Mouse (Mus musculus): ENCODE measurements around the gene Supt3.

Gene Supt3

DNA sequence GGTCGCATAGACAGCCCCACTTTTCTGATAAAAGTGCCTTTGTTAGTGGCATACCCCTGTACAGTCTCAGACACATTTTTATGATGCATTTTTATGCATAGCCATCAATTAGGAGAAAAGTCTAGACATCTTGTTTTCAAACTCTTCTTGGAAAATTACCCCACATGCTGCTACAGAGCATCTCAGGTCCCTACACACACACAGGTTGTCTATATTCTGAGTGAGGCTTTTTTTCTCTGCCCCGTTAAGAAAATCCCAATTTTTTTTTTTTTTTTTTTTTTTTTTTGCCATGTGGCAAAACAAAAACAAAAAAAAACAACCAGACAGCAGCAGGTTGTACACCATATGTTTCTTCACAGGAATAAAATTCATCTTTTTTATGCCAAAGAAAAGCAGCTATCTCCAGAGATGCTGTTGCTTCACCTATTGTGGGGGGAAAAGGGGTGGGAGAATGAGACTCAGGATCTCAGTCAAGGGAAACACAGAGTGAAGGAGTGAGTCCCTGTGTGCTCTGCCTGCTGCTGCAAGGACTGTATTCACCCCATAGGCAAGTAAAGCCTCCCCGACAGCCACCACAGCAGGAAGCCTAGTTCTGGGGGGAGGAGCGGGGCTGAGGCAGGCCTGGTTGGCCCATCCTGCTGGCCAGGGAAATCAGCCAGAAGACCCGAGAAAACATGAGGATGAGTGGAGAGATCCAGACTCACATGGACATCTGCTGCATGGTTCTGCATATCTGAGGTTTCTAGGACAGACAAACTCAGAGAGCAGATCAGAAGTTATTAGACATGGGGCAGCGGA lies 281.8 kb downstream of the Supt3 start:
- DNase-seq: peak; percentile 65 to 69

DNA sequence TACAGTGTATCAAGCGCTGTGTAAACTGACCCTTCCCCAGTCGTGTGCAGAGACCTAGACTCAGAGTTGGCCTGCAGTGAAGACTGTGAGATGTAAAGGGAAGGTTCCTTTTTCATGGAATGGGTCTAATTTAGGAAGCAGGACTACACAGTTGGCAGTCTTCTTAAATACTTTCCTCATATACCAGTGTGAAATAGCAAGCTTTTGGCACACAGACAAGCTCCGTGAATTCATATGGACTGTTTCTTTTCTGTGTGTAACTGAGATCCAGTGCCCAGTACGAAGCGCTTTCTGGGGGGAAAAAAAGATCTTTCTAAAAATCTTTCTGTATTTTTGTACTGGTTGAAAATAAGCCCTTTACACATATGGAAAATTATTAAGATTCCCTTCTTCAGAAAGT lies 286.8 kb downstream of the Supt3 start:
- no peak for DNase-seq

DNA sequence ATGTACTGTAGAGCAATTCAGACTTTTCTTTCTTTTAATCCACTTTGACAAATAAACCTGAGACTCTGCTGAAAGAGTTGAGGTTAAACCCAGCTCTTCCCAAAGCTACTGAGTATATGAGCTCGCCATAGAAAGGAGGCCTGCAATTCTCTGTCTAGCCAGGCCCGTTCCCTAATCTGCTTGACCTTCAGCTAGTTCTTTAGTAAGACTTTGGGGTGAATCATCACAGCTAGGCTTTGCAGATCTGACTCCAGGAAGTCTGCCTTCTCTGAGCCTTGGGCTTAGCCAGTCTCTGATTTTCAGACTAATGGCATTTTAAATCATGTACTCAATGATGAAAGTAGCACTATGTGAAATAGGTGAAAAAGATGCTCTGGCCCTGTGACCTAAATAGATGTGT lies 288.5 kb downstream of the Supt3 start:
- DNase-seq: no peak

DNA sequence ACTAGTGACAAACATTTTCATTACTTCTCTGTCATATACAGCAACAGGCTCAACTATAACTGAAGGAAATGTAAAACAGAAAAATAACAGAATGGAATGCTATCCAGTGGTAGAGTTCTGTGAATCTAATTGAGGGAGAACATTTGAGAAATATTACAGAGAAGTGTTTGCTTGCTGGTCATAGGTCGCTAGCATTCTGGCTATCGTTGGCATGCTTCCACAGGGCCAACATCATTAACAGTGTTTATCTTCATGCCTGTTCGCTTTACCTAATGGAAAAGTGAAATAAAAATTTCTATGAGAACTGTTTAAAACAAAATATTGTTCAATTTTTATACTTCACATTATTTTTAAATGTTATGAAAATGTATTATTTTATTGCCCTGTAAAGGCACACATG lies 290.5 kb downstream of the Supt3 start:
- DNase-seq: no peak

DNA sequence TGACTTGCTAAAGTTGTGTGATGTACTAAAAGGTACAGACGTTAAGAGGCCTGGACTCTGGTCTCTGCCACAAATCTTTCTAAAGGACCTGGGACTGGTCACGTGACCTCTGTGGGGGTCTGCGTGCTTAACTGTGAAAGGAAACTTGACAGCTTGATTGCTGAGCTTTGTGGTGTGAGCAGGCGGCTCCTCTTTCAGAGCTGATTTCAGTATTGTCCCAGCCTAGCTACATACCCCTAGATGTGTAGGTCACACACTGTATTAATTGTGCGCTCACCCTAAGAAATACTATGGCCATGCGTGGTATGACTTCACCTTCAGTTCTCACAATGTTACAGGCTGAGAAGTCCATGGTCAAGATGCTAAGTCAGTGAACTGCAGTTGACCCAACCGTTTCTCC lies 291.4 kb downstream of the Supt3 start:
- DNase-seq: no peak

DNA sequence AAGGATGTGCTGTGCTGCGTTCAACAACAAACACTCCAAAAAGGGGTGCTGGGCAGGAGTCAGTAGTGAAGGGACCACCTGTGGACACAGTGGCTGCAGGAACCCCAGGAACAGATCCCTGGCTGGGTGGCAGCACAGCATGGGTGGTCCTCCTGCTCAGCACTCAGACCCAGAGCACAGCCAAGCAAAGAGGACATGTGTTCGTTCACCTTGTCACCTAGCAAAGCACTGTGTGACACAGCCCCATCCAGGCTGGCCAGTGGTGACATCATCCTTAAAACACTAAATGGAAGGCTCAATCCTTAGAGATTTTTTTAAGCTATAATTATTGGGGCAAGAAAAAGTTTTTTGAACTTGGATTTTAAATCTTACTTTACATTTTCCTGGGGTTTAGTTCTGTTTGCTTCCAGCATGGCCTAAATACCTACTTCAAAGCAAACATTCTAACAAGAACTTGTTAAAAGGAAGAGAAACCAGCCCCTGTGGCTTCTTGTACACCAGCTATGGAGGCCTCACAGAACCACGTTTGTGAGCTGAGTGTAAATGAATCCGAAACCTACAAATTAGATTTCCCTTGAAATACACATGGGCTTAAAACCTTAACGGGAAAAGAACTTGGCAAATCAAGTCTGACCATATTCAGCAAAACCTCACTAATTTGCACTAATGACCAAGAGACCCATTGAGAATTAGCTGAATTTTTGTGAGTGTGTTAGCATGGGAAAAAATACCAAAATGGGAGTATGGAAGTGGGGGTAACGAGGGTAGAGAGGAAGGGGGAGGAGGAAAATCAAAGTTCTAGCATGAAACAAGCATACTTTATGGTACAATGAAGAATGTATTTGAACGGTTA lies 295.8 kb downstream of the Supt3 start:
- no peak for DNase-seq

DNA sequence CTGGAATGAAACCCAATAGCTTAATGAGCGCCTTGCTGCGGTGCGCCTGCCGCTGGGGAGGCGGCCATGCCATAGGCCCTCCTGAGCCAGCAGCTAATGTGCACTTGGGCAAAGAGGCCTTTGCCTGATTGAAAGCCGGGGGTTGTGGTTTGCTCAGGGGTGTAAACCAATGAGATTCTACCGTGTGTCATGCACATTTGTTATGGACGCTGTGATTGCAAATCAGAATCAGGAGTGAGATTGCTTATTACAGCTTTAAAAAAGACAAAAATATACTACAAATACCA lies 296.3 kb downstream of the Supt3 start:
- DNase-seq: no peak

DNA sequence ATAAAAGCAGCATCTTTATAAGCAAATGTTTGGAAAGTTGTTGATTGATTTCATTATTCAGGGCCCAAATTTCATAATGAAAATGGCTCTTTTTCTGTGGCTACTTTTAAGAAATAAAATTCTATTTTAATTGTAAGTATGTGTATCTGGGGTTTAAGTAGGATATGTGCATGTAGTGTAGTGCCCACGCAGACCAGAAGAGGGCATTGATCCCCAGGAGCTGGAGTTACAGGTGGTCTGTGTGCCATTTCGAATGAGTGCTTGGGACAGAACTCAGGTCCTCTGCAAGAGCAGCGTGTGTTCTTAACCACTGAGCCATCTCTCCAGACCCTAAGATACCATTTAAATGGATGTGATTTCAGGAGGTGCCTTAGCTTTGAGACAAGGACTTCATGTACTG lies 296.8 kb downstream of the Supt3 start:
- DNase-seq: no peak

DNA sequence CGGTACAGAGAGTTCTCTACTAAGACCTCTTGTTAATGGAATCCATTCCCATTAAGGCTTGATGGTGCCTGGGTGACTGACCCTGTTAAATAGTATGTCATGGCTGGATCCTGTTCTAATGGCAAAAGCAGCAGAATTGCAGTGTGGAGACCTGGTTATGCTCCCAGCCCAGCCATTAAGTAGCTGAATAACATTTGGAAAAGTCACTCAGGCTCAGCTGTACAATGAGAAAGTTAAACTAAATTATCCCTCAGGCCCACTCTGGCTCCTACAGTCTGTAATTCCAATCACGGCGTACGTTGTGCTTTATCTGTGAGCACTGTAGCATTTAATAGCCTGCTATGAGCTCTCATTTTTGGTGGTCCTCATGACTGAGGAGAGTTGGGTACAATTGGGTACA lies 300.0 kb downstream of the Supt3 start:
- DNase-seq: no peak

DNA sequence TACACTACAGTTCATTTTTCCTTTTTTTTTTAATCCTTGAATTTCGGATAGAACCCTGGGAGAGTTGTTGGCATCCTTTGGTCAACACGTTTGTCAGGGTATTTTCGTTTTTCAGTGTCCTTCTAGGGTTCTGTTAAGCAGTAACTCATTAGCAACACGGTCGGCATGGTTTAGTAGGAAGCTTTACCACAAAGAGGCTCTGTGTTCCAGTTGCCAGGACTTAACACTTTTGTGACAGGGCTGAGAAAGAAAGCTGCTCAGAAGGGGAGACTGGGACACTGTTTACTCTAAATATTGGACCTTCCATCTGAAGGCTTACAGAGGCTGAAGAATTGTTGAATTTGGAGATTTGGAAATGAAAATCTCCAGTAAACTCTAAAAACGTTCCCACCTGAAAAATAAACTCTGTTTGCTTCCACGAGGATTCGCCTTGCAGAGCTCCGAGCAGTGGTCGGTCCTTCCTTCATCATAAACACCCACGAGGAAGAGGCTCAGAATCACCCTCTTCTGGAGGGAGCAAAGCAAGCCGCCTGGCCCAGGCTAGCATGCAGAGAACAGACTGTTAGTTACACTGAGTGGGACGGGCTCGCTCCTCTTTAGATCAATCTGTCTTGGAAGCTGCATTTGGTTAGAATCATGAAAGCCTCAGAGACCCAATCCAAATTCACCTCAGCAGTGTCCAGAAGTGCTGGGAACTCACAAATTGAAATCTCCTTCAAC lies 301.1 kb downstream of the Supt3 start:
- DNase-seq: no peak

DNA sequence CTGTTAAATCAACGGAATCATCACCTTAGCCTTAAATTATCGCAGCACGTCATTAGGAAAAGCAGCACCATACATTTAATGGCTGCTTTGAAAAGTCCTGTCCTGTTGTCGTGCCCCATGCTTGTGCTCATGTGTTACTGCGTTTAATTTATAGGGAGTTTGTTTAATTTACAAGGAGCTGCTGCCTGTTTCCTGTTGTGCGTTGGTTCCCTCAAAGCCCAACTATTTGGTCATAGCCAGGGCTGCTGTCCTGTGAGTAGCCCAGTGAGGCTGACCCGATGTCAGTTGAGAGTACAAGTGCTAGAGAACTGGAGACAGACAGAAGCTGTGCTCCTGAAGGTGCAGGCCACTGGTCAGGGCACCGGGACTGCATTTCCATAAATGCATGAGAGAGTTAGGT lies 304.6 kb downstream of the Supt3 start:
- no peak for DNase-seq

DNA sequence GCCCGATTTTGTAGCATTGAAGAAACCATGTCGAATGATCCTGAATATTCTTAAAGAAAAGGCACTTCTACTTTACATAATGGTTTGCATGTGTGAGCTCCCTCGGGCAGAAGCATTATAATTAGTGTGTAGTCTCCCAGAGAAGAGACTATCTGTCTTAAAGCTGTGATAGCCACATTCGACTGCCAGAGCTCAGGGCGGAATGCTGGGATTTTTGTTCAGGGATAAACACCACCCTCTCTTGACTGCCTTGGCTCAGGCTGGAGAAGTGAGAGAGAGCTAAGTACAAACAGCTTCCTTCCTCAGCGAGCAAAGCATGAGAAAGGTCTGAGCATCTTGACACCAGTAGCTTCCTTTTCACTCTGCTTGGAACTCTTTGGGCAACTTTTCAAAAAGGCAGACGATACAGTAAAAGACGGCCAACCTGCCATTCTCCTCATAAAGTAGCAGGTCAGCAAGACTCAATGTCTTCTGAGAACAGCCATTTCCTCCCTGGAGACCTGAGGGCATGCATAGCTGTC lies 305.1 kb downstream of the Supt3 start:
- DNase-seq: no peak

DNA sequence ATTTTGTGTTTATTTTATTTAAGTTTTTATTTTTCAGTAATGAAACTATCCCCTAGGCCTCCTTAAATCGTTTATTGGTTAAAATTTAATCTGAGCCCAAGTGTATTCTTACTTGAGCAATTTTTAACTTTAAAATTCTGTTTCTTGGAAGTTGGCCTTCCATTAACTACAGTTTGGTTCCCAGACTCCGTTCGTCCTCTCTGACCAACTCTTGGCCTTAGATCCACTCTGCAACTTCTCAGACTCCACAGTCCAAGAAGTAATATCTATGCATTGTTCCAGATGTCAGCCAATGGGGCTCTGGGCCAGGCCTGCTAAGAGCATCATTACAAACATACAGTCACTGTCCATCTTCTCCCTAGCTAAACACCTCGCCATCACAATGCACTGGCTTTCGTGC lies 309.4 kb downstream of the Supt3 start:
- DNase-seq: no peak

DNA sequence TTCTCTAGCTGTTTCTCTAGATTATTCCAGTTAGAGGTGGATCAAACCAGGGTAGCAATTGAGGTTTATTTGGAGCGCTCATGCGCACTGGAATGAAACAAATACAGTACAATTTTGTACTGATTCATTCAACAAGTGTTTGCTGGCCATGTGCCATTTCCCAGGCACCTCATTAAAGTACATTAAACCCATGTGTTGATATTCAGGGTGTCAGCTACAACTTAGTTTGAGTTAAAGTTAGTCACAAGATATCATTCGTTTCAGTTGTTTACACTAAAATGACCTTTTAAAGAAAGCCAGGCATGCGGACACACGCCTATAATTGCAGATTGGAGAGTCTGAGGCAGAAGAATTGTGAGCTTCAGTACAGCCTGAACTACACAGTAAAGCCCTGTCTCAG lies 310.1 kb downstream of the Supt3 start:
- peak in 1 of 2 experiments; percentile 21 for DNase-seq

DNA sequence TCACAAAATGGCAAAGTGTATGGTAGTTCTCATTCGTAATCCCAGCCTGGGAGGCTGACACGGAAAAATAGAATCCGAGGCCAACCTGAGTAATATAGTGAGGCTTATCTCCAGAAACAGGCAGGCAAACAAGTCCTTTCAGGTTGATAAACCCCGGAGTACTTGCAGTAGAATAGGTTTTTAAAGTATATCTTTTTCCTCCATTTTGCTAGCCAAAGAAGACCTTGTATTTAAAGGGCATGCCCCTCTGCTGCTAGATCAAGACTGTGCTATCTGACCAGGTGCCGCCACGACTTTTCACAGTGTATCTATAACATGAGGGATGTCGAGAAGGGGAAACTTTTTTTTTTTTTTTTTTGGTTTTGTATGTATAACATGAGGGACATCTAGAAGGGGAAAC lies 324.1 kb downstream of the Supt3 start:
- DNase-seq: no peak

DNA sequence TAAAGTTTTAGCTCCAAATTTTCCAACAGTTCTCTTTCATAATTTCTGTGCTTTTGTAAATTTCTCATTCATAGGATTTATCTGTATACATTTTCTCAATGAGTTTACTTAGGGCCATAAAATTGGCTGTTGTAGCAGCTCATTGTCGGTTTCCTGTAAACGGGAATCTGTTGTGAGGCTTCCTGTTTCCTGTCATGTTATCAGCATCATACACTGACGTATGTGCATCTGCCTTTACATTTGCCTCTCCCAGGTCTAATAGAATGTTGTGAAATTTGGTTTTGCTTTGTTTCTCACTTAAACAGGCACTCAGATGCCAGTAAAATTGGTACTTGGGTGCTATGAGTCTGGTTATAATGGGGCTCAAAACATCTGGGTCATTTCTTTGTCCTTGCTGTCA lies 338.4 kb downstream of the Supt3 start:
- DNase-seq: no peak

DNA sequence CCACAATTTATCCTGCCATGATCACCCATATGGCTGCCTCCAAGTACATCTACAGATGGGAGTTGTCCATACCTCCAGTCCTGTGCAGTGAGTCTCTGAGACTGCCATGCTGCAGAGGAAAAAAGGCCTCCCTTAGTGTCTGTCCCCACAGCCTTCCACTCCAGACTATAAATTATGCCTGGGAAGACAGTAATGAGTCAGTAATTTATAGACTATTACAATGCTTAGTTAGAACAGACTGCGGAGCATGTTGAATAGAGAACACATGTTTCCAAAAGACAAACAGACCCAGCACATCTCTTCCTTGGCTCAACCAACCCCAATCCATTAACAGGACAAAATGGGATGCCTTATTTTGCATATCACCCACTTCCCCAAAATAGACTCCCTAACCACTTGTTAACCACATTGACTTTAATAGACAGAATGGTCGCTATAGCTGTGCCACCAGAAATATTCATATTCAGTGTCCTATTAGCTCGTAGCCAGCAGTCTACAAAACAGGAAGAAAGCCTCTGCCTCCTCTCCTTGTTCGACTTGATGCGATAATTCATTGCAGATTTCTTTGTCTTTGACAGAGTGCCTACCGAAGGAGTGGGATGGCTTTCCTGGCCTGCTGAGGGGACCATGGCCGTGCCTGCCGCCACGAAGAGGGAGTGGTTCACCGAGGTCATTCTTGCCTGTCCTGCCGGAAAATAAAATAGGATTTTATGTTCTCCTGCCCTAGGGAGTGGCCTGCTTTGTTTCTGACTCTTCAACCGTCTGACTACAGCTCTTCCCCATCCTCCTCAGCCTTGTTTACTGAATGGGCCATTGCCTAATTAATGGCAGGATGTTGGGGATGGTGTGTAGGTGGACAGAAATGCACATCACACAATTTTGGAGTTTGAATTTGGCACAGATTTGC lies 341.9 kb downstream of the Supt3 start:
- no peak for DNase-seq

DNA sequence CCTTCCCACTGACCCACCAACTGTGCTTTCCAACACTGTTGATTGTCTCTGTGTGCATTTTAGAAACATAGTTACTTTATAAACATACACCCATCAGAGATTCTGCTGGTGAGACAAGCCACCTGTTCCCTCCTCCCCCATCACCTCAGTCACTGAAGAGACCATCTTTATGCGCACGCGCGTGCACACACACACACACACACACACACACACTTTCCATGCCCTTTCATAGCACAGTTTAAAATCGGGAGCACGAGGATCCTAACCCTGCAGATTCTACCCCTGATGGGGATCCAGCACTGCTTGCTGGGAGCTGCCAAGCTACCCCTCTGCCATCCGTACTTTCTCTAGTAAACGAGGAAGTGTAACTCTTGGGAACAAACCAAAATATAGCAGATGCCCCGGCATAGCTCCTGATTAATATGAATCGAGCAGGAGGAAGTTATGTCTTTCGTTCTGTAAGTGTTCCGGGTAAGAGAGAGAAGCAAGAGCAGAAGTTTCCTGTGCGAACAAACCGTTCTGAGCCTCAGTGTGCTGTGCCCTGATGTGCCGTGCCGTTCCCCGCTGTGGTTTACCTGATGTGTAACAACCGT lies 342.8 kb downstream of the Supt3 start:
- no peak for DNase-seq

DNA sequence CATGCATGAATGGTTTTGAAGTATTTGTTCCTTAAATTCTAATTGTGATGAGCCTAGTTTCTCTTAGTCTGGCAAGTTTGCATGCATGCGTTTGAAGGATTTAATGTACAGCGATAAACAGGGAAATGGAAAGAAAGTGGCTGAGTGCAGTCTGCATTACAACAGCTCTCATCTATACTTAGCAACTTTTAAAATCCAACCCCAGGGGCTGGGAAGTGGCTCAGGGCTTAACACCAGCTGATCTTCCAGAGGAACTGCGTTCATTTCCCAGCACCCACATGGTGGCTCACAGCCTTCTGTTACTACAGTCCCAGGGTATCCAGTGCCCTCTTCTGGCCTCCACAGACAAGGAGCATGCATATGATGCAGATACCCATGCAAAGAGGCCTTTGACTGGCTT lies 346.9 kb downstream of the Supt3 start:
- no peak for DNase-seq

DNA sequence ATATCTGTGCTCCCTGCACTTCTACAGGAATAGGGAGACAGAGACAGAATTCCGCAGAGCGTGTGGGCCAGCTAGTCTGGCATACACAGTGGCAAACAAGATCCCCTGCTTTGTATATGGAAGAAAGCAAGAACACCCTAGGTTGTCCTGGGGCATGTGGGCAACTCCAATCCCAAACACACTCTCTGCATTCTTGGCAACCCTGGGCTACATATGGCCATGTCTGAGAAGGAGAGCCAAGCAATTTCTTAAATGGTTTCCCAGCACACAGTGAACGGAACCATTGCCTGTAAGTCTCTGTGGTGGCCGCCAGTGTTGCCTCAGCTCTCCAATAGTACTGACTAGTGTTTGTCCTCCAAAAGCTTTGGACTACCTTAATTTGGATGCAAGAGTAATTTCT lies 351.7 kb downstream of the Supt3 start:
- DNase-seq: peak; percentile 27 to 54

DNA sequence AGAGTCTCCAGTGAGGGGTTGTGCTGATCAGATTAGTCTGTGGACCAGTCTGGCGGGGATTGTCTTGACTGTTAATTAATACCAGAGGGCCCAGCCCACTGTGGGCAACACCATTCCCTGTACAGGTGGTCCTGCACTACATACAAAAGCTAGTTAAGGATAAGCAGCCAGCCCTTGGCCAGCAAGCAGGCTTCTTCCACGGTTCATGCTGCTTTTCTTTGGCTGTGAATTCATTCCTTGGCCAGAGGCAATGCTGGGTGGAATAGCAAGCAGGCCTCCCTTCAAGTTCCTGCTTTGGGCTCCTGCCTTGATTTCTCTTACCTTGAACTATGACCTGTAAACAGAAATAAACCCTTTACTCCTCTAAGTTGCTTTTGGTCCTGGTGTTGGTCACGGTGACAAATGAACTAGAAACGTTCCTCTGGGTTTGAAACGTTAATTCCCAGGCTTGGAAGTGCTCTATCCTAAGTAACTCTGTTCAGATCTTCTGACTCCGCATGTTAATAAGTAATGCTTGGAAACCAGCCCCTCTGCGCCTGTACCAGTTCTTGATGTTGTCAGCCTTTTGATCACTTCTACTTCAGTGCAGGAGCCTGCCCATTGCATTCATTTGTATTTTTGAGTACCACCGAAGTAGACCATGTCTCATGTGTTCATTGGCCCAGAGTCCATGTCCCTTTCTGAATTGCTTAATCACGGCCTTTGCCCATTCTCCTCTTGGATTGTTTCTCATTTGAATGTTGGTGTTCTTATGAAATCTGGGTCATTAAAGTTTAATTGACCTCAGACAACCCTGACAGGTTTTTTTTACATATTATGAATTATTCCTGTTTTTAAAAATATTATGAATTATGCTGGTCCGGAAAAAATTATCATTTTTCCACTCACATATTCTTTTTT lies 356.8 kb downstream of the Supt3 start:
- DNase-seq: no peak
